Mouse (Mus musculus): ENCODE data around the gene Olfr736. TPM values are rescaled to one million over a fixed set of nuclear protein-coding genes. Genes with fewer than 3 reads are reported as not detected.

Olfr736 gene
- polyA plus RNA-seq (2015; fragmentation: Illumina TruSeq; extraction: RNeasy Lipid Tissue Mini Kit (QIAGEN cat#74804); ENCODE audit: insufficient read depth, low replicate concordance): not detected

DNA sequence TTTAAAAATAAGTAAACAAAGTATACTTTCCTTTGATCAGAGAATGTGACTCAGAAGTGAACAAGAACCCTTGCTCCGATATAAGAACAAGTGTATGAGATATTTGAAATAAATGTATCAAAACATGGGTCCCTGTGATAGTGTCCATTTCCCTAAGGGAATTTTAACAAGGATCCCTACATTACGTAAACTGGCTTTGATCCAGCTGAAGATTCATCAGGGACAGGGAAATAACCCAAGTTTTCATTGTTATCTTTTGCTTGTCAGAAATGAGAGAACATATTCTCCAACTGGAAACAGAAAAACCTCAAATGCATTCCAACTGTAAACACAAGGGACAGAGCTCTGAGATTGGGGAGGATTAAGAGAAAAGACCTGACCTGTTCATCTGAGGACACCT, at the start of gene Olfr736:
Gene Olfr736 (plus strand): TSS at position 301 of the 400 bp plus-strand sequence.

DNA sequence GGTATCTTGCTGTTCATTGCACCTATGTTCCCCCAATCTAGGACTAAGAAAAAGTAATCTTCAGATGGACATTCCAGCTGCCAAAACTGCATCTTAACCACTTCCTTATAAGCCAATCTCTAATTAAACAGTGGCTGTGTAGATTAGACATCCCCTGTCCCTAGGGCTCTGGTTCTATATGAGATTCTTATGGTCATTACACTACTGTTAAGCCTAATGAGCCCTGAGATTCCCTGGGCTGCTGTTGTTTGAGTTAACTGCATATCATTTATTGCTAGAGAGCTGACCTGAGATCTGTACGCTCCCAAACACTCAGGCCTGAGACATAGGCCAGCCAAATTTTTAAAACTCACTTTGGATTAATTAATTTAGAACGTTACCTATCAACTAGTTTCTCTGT, 32.2 kb upstream of the Olfr736 start, which contains the start of gene Olfr735:
Gene Olfr735 (minus strand): TSS at position 77 of the 400 bp plus-strand sequence.

DNA sequence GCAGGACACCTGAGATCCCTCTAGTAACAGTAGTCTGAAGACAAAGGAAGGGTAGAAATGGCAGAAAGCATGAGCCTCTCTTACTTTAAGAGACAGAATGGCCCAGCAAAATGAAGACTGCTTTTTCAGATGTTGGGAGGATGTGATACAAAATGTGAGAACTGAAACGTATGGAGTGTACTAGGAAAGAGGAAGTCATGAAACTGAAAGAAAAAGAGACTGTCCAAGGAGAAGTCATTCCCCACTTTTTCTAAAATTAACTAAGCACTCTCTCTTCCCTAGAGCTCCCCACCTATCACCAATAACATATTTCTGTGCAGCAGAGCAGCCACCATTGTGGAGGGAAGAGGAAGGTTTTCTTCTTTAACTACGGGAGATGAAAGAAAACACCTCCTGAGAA, 23.4 kb upstream of the Olfr736 start, which contains the start of gene Tlr11:
Gene Tlr11 (plus strand): TSS at position 322 of the 400 bp plus-strand sequence.

DNA sequence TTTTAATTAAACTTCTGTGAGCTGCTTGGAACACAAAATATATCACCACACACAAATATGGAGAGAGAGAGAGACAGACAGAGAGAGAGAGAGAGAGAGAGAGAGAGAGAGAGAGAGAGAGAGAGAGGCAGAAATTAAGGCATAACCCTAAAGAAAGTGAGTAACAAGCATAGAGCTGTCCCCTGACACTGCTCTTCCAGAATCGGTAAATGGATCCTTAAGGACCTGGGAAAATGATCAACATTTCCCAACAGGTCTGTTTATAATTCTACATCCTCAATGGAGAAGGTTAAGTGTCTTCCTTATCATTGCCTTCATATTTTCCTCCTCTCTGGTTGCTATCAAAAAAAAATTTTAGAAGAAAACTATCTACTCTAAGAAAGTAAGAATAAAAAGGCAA, 26.3 kb downstream of the Olfr736 start, which contains the start of gene Olfr738:
Gene Olfr738 (plus strand): TSS at position 301 of the 400 bp plus-strand sequence.

DNA sequence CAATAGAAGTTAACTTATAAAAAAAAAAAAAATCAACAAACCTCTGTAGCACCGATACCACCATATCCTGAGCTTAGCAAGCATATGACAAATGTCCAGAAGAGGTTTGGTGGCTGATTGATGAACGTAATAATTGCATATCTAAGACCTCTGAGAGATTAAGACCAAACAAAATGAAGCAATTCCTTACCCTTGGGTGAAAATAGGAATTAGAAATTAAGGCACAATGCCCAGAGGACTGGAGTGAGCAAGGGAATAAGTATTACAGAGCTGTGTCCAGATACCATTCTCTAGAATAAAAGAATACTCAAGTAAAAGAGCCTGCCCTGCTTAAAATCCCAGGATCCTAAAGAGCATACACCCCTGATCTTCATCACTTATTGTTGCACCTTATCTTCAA, 37.4 kb downstream of the Olfr736 start, which contains the start of gene Olfr739:
Gene Olfr739 (plus strand): TSS at position 301 of the 400 bp plus-strand sequence.

Other genes with a start within 250 kb of the Olfr736 start
- gene Olfr728, start 238.5 kb upstream of the Olfr736 start, polyA plus RNA-seq (2015; fragmentation: Illumina TruSeq; extraction: RNeasy Lipid Tissue Mini Kit (QIAGEN cat#74804); ENCODE audit: insufficient read depth, low replicate concordance): not detected
- not detected for gene Olfr729, start 228.3 kb upstream of the Olfr736 start, polyA plus RNA-seq (2015; fragmentation: Illumina TruSeq; extraction: RNeasy Lipid Tissue Mini Kit (QIAGEN cat#74804); ENCODE audit: insufficient read depth, low replicate concordance)
- not detected for gene Olfr730, start 193.0 kb upstream of the Olfr736 start, polyA plus RNA-seq (2015; fragmentation: Illumina TruSeq; extraction: RNeasy Lipid Tissue Mini Kit (QIAGEN cat#74804); ENCODE audit: insufficient read depth, low replicate concordance)
- not detected for gene Olfr731, start 139.3 kb upstream of the Olfr736 start, polyA plus RNA-seq (2015; fragmentation: Illumina TruSeq; extraction: RNeasy Lipid Tissue Mini Kit (QIAGEN cat#74804); ENCODE audit: insufficient read depth, low replicate concordance)
- gene Olfr732, start 97.0 kb upstream of the Olfr736 start, polyA plus RNA-seq (2015; fragmentation: Illumina TruSeq; extraction: RNeasy Lipid Tissue Mini Kit (QIAGEN cat#74804); ENCODE audit: insufficient read depth, low replicate concordance): not detected
- 0.10 TPM for gene Olfr733, start 79.6 kb upstream of the Olfr736 start, polyA plus RNA-seq (2015; fragmentation: Illumina TruSeq; extraction: RNeasy Lipid Tissue Mini Kit (QIAGEN cat#74804); ENCODE audit: insufficient read depth, low replicate concordance)
- not detected for gene Olfr734, start 54.4 kb upstream of the Olfr736 start, polyA plus RNA-seq (2015; fragmentation: Illumina TruSeq; extraction: RNeasy Lipid Tissue Mini Kit (QIAGEN cat#74804); ENCODE audit: insufficient read depth, low replicate concordance)
- not detected for gene Olfr735, start 32.3 kb upstream of the Olfr736 start, polyA plus RNA-seq (2015; fragmentation: Illumina TruSeq; extraction: RNeasy Lipid Tissue Mini Kit (QIAGEN cat#74804); ENCODE audit: insufficient read depth, low replicate concordance)
- 33.0 TPM for gene Tlr11, start 23.2 kb upstream of the Olfr736 start, polyA plus RNA-seq (2015; fragmentation: Illumina TruSeq; extraction: RNeasy Lipid Tissue Mini Kit (QIAGEN cat#74804); ENCODE audit: insufficient read depth, low replicate concordance)
- gene Olfr738, start 26.4 kb downstream of the Olfr736 start, polyA plus RNA-seq (2015; fragmentation: Illumina TruSeq; extraction: RNeasy Lipid Tissue Mini Kit (QIAGEN cat#74804); ENCODE audit: insufficient read depth, low replicate concordance): not detected
- gene Olfr739, start 37.5 kb downstream of the Olfr736 start, polyA plus RNA-seq (2015; fragmentation: Illumina TruSeq; extraction: RNeasy Lipid Tissue Mini Kit (QIAGEN cat#74804); ENCODE audit: insufficient read depth, low replicate concordance): not detected
- not detected for gene Olfr740, start 64.4 kb downstream of the Olfr736 start, polyA plus RNA-seq (2015; fragmentation: Illumina TruSeq; extraction: RNeasy Lipid Tissue Mini Kit (QIAGEN cat#74804); ENCODE audit: insufficient read depth, low replicate concordance)
- not detected for gene Olfr741, start 91.6 kb downstream of the Olfr736 start, polyA plus RNA-seq (2015; fragmentation: Illumina TruSeq; extraction: RNeasy Lipid Tissue Mini Kit (QIAGEN cat#74804); ENCODE audit: insufficient read depth, low replicate concordance)
- gene Olfr742, start 122.4 kb downstream of the Olfr736 start, polyA plus RNA-seq (2015; fragmentation: Illumina TruSeq; extraction: RNeasy Lipid Tissue Mini Kit (QIAGEN cat#74804); ENCODE audit: insufficient read depth, low replicate concordance): not detected
- gene Olfr743, start 140.7 kb downstream of the Olfr736 start, polyA plus RNA-seq (2015; fragmentation: Illumina TruSeq; extraction: RNeasy Lipid Tissue Mini Kit (QIAGEN cat#74804); ENCODE audit: insufficient read depth, low replicate concordance): not detected
- gene Olfr744, start 233.7 kb downstream of the Olfr736 start, polyA plus RNA-seq (2015; fragmentation: Illumina TruSeq; extraction: RNeasy Lipid Tissue Mini Kit (QIAGEN cat#74804); ENCODE audit: insufficient read depth, low replicate concordance): not detected